Mouse (Mus musculus): ENCODE measurements around the gene Grb7. TPM values are rescaled to one million over a fixed set of nuclear protein-coding genes. Genes with fewer than 3 reads are reported as not detected.

The Grb7 gene
- polyA plus RNA-seq, 1 experiment, result not detected

DNA sequence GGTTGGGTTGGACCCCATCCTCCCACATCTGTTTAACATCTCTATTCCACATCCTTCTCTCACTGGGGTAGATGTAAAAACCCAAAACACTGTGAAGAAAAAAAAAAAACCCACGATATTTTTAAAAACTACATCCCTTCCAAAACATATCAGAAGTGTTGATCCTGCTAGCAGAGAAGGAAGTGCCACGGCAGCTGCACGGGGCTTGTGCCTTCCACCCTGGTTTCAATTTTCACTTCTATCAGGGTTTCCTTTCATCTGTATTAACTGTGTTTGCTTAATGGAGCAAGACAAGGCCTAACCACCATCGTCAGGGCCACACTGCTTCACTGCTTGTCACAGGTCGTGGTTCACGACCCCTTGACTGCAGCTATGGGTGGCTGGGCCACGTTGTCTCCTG lies 46.8 kb downstream of the Grb7 start:
- no peaks in the 10 kb centered on the region for H3K4me1 ChIP-seq (ENCODE audit: control insufficient read depth, insufficient read depth, low read length)
- H3K27ac ChIP-seq (ENCODE audit: insufficient read depth, low read depth, low read length), result no peak overlapping the region

GRCm38 (mm10) chr11:98493394-98493793 lies 47.2 kb downstream of the Grb7 start:
- TF ChIP-seq CTCF (IDR thresholded peaks at IDR 0.05; ENCODE audit: low read depth, low read length) (no peak), POLR2A (IDR thresholded peaks at IDR 0.05; ENCODE audit: borderline replicate concordance, low read depth, low read length) (no peak)
- Histone ChIP-seq H3K4me1 (ENCODE audit: control insufficient read depth, insufficient read depth, low read length) (no peaks in the 10 kb centered on the region), H3K27ac (ENCODE audit: insufficient read depth, low read depth, low read length) (no peak overlapping the region), H3K4me3 (ENCODE audit: insufficient read depth, low read length) (no peak overlapping the region)

More for the DNA sequence above, 46.8 kb downstream of the Grb7 start:
- TF ChIP-seq POLR2A (IDR thresholded peaks at IDR 0.05; ENCODE audit: borderline replicate concordance, low read depth, low read length) (no peak), CTCF (IDR thresholded peaks at IDR 0.05; ENCODE audit: low read depth, low read length) (no peak)
- H3K4me3 ChIP-seq (ENCODE audit: insufficient read depth, low read length), result no peak overlapping the region; the same call in 1 of the 2 replicates

GRCm38 (mm10) chr11:98495176-98495719 lies 49.1 kb downstream of the Grb7 start:
- TF ChIP-seq CTCF (IDR thresholded peaks at IDR 0.05; ENCODE audit: low read depth, low read length), result no peak
- no peak for TF ChIP-seq POLR2A (IDR thresholded peaks at IDR 0.05; ENCODE audit: borderline replicate concordance, low read depth, low read length)
- no peak overlapping the region for H3K27ac ChIP-seq (ENCODE audit: insufficient read depth, low read depth, low read length)
- no peaks in the 10 kb centered on the region for H3K4me1 ChIP-seq (ENCODE audit: control insufficient read depth, insufficient read depth, low read length)
- H3K4me3 ChIP-seq (ENCODE audit: insufficient read depth, low read length), result no peak overlapping the region

DNA sequence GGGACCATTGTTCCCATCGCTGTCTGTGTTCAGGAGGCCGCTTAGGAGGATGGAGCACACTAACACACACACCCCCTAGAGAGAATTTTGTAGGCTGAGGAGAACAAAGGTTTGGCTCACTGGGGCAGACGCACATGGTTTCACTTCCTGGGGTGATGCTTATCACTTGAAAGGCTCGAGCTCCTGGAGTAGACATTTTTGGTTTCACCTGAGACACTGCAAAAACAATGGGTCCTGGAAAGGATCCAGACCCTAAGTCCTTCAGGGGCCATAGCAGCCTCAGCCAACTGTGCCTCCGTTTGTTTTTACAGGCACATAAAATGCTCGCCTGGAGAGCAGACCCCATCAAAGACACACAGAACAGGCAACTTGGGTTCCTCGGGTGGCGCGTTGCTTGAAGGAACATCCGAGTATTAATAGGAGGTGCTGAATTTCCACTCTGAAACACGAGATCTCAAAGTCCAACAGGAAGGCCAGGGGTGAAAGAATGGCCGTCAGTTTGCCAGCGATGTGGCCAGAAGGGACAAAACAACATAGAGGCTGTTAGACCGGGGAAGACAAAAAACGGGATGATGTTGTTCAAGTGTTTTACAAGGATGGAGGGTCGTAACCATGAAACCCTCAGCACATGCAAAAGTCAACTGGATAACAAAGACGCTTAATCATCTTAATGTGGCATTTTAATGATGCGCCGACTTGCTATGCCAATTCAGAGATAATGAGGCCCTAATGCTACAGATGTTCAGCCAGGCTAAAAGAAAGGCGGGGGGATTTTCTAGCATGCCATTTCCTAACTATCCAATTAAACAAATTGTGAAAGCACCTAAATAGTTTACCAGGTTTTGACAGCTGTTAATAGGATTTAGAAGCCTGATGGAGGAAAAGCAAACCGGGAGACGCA lies 51.4 kb downstream of the Grb7 start:
- TF ChIP-seq POLR2A (IDR thresholded peaks at IDR 0.05; ENCODE audit: borderline replicate concordance, low read depth, low read length), result no peak
- no peak for TF ChIP-seq CTCF (IDR thresholded peaks at IDR 0.05; ENCODE audit: low read depth, low read length)
- Histone ChIP-seq H3K27ac (ENCODE audit: insufficient read depth, low read depth, low read length) (no peak overlapping the region), H3K4me3 (ENCODE audit: insufficient read depth, low read length) (no peak overlapping the region), H3K4me1 (ENCODE audit: control insufficient read depth, insufficient read depth, low read length) (no peaks in the 10 kb centered on the region)

DNA sequence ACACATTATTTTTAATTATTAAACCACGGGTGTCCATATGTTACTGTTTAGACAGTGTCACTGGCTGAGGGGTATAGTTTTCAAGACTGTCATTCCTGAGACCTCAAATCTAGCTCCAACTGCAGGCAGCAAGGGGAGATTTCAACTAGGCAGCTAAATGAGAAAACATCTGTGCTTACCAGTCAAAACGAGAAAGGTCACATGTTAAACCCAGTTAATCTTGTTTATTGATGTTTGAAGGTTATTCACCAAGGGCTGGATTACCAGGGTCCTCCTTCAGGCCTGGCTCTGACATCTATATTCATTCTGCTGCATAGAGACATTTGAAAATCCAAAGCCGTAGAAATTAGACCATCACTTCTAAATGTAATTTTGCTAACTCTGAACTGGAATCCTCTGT lies 58.7 kb downstream of the Grb7 start:
- Histone ChIP-seq H3K4me3 (ENCODE audit: insufficient read depth, low read length) (no peak overlapping the region), H3K27ac (ENCODE audit: insufficient read depth, low read depth, low read length) (no peak overlapping the region), H3K4me1 (ENCODE audit: control insufficient read depth, insufficient read depth, low read length) (no peaks in the 10 kb centered on the region)
- TF ChIP-seq POLR2A (IDR thresholded peaks at IDR 0.05; ENCODE audit: borderline replicate concordance, low read depth, low read length) (no peak), CTCF (IDR thresholded peaks at IDR 0.05; ENCODE audit: low read depth, low read length) (no peak)

Other genes starting within 250 kb of the Grb7 start
- 26.5 and 29.6 TPM in 2 replicates for gene Cdk12, start 243.3 kb upstream of the Grb7 start, polyA plus RNA-seq (2012; ENCODE audit: insufficient read depth, insufficient read length, missing spikeins)
- gene Neurod2, start 116.7 kb upstream of the Grb7 start, polyA plus RNA-seq (2012; ENCODE audit: insufficient read depth, insufficient read length, missing spikeins), result not detected in 2 replicates
- gene Ppp1r1b, start 98.0 kb upstream of the Grb7 start, polyA plus RNA-seq (2012; ENCODE audit: insufficient read depth, insufficient read length, missing spikeins), result not detected in 2 replicates
- gene Stard3, start 88.0 kb upstream of the Grb7 start, polyA plus RNA-seq (2012; ENCODE audit: insufficient read depth, insufficient read length, missing spikeins), result 62.3 and 63.7 TPM in 2 replicates
- not detected in 2 replicates for gene Tcap, start 62.6 kb upstream of the Grb7 start, polyA plus RNA-seq (2012; ENCODE audit: insufficient read depth, insufficient read length, missing spikeins)
- not detected in 2 replicates for gene Pnmt, start 59.9 kb upstream of the Grb7 start, polyA plus RNA-seq (2012; ENCODE audit: insufficient read depth, insufficient read length, missing spikeins)
- gene Pgap3, start 45.9 kb upstream of the Grb7 start, polyA plus RNA-seq (2012; ENCODE audit: insufficient read depth, insufficient read length, missing spikeins), result 4.6 and 6.4 TPM in 2 replicates
- 0.17 TPM in 1 of 2 replicates, not detected in the other for gene Erbb2, start 33.9 kb upstream of the Grb7 start, polyA plus RNA-seq (2012; ENCODE audit: insufficient read depth, insufficient read length, missing spikeins)
- 84.8 and 92.4 TPM in 2 replicates for gene Mien1, start 7.4 kb upstream of the Grb7 start, polyA plus RNA-seq (2012; ENCODE audit: insufficient read depth, insufficient read length, missing spikeins)
- not detected in 2 replicates for gene Ikzf3, start 99.6 kb downstream of the Grb7 start, polyA plus RNA-seq (2012; ENCODE audit: insufficient read depth, insufficient read length, missing spikeins)
- gene Zpbp2, start 104.7 kb downstream of the Grb7 start, polyA plus RNA-seq (2012; ENCODE audit: insufficient read depth, insufficient read length, missing spikeins), result not detected in 2 replicates
- gene Ormdl3, start 141.0 kb downstream of the Grb7 start, polyA plus RNA-seq (2012; ENCODE audit: insufficient read depth, insufficient read length, missing spikeins), result 17.1 and 18.5 TPM in 2 replicates
- not detected in 2 replicates for gene Lrrc3c, start 151.9 kb downstream of the Grb7 start, polyA plus RNA-seq (2012; ENCODE audit: insufficient read depth, insufficient read length, missing spikeins)
- gene Gm12355, start 179.3 kb downstream of the Grb7 start, polyA plus RNA-seq (2012; ENCODE audit: insufficient read depth, insufficient read length, missing spikeins), result 9.6 and 15.5 TPM in 2 replicates
- not detected in 2 replicates for gene Gsdma3, start 180.0 kb downstream of the Grb7 start, polyA plus RNA-seq (2012; ENCODE audit: insufficient read depth, insufficient read length, missing spikeins)
- not detected in 2 replicates for gene Gsdma2, start 200.4 kb downstream of the Grb7 start, polyA plus RNA-seq (2012; ENCODE audit: insufficient read depth, insufficient read length, missing spikeins)
- gene Gsdma, start 218.0 kb downstream of the Grb7 start, polyA plus RNA-seq (2012; ENCODE audit: insufficient read depth, insufficient read length, missing spikeins), result not detected in 2 replicates
- 46.3 and 53.7 TPM in 2 replicates for gene Psmd3, start 236.2 kb downstream of the Grb7 start, polyA plus RNA-seq (2012; ENCODE audit: insufficient read depth, insufficient read length, missing spikeins)

Measured in bone marrow macrophage, adult 2 months (primary cell).